Mouse (Mus musculus) embryonic facial prominence, embryonic 14.5 days (tissue): ENCODE data around the gene Sdk2. TPM values are rescaled to one million over a fixed set of nuclear protein-coding genes. Genes with fewer than 3 reads are reported as not detected.

Experiments used
- ATAC-seq: fragments of 200-750 bp; cut with Nextera tagmentation; 2 replicates; pipeline ENCODE4 v1.8.0; 2017; ENCODE audit warnings: low read depth, moderate number of reproducible peaks, moderate TSS enrichment
- DNase-seq: peaks from one replicate; pipeline ENCODE4 v3.0.0-alpha.2; 2015; ENCODE audit warnings: low spot score
- H3K27ac ChIP-seq: fragments of 300-500 bp; sonication (generic); replicated peaks from 2 replicates; pipeline ENCODE4 v1.5.1; 2014; ENCODE audit warnings: low read depth, mild to moderate bottlenecking, low read length, moderate library complexity
- H3K27me3 ChIP-seq: fragments of 300-500 bp; sonication (generic); replicated peaks from 2 replicates; pipeline ENCODE4 v1.6.1; 2014; ENCODE audit warnings: low read length; ENCODE audit not compliant: control insufficient read depth, insufficient read depth
- H3K36me3 ChIP-seq: fragments of 300-500 bp; sonication (generic); 2 replicates; pipeline ENCODE4 v1.6.1; 2014; ENCODE audit warnings: low read length, mixed read lengths; ENCODE audit not compliant: control insufficient read depth, insufficient read depth
- H3K4me1 ChIP-seq: fragments of 300-500 bp; sonication (generic); 2 replicates; pipeline ENCODE4 v1.6.1; 2014; ENCODE audit warnings: antibody characterized with exemption, low read length; ENCODE audit not compliant: control insufficient read depth, insufficient read depth
- H3K4me2 ChIP-seq: fragments of 300-500 bp; sonication (generic); 2 replicates; pipeline ENCODE4 v1.6.1; 2014; ENCODE audit warnings: low read depth, mild to moderate bottlenecking, low read length, moderate library complexity, mixed read lengths
- H3K4me3 ChIP-seq: fragments of 300-500 bp; sonication (generic); 2 replicates; pipeline ENCODE4 v1.5.1; 2014; ENCODE audit warnings: low read depth, mild to moderate bottlenecking, low read length
- H3K9ac ChIP-seq: fragments of 300-500 bp; sonication (generic); 2 replicates; pipeline ENCODE4 v1.6.1; 2014; ENCODE audit warnings: low read depth, mild to moderate bottlenecking, low read length, moderate library complexity, mixed read lengths
- H3K9me3 ChIP-seq: fragments of 300-500 bp; sonication (generic); 2 replicates; pipeline ENCODE4 v1.6.1; 2016; ENCODE audit warnings: low read length; ENCODE audit not compliant: control insufficient read depth
- WGBS: fragments of 180-500 bp; shearing (Covaris S2); extraction: QIAGEN DNeasy Blood & Tissue Kit; methylation state at CpG from one replicate; pipeline ENCODE4 v1.1.7; 2014; 5-methylcytosine and 5-hydroxymethylcytosine counted together
- polyA plus RNA-seq: library from polyadenylated mRNA; unstranded; fragments of >200 nt; fragmentation: Nextera tagmentation; extraction: Ambion mirVana; gene quantifications from 2 replicates; pipeline ENCODE4 v1.2.1, GENCODE M21; 2014

Sdk2 gene
- polyA plus RNA-seq, 1 experiment from 2014 or later = 6.3 TPM

DNA sequence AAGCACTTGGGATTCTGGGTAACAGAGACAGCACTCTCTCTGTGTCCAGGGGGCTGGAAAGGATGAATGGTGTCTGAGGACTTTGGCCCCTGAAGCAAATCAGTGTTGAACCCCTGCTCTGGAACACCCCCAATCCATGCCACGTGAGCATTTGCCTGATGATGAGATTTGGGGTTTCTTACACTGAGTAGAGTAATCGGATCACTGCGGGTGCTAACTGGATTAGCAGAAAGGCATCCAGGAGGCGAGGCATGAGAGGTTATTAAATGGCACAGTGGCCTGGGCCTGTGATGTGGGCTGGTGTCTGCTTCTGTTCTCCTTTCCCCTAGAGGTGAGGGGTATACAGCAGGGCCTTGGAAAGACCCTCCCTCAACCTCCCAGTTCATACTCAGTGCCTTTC, 44.7 kb downstream of the Sdk2 start:
- H3K4me2 ChIP-seq = no peak overlapping the region
- no peak overlapping the region for H3K4me3 ChIP-seq
- ATAC-seq = peak; percentile 19; the same call in 1 of the 2 replicates
- peaks cover 15% of the 10 kb centered on the region; the same call in 1 of the 2 replicates for H3K4me1 ChIP-seq
- 74% methylated on average over 4 of the region's 4 CpGs for WGBS
- no peak overlapping the region for H3K9ac ChIP-seq
- no peaks in the 10 kb centered on the region for H3K36me3 ChIP-seq
- H3K9me3 ChIP-seq = no peaks in the 10 kb centered on the region
- no peak overlapping the region for H3K27ac ChIP-seq
- no peaks in the 10 kb centered on the region; the same call in 1 of the 2 replicates for H3K27me3 ChIP-seq
- no peak for DNase-seq

- WGBS = 27% methylated on average over 11 of the region's 11 CpGs
- Histone ChIP-seq H3K9me3 (no peaks in the 10 kb centered on the region), H3K27me3 (no peaks in the 10 kb centered on the region; the same call in none of the 2 replicates), H3K4me3 (no peak overlapping the region), H3K9ac (no peak overlapping the region), H3K4me1 (peaks cover 30% of the 10 kb centered on the region), H3K4me2 (no peak overlapping the region), H3K27ac (no peak overlapping the region), H3K36me3 (no peaks in the 10 kb centered on the region)
- no peak for ATAC-seq
- no peak for DNase-seq
Observed at GRCm38 (mm10) chr11:114019087-114019486, 47.8 kb downstream of the Sdk2 start.

DNA sequence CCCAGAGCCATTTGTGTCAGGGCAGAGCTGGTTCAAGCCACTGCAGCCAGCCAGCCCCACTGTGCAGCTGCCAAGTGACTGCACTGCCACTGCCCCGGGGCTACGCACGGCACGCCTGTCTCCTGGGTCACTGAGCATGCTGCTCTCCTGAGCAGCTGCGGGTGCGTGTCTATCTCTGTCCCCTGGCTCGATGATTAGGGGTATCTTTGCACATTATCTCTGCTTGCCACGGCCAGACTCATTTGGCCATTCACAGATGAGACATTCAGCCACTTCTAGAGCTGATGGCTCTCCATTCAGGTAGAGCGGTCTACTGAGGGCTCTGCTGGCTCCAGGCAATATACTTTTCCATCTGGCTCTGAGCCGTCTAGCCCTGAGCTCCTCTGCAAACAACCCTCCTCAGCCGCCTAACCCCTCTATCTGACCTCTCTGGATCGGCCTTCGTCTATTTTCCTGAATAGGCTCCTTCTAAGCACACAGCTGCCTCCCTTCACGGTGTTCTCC, 49.9 kb downstream of the Sdk2 start:
- Histone ChIP-seq H3K4me3 (no peak overlapping the region), H3K27me3 (no peaks in the 10 kb centered on the region; the same call in none of the 2 replicates), H3K4me1 (peaks cover 30% of the 10 kb centered on the region), H3K9me3 (no peaks in the 10 kb centered on the region), H3K27ac (no peak overlapping the region), H3K36me3 (no peaks in the 10 kb centered on the region), H3K9ac (no peak overlapping the region), H3K4me2 (no peak overlapping the region)
- DNase-seq (peak; percentile 65), ATAC-seq (peak; percentile 51; the same call in 1 of the 2 replicates)
- WGBS = 23% methylated on average over 14 of the region's 14 CpGs

GRCm38 (mm10) chr11:114016108-114016888, 50.5 kb downstream of the Sdk2 start:
- peak overlapping the region; percentile 18 for H3K4me2 ChIP-seq
- no peak overlapping the region for H3K27ac ChIP-seq
- WGBS = 22% methylated on average over 15 of the region's 15 CpGs
- 0 out of 2 replicates have a peak, but pooled peaks have one; percentile 7 for ATAC-seq
- no peak overlapping the region for H3K4me3 ChIP-seq
- no peak for DNase-seq
- peaks cover 30% of the 10 kb centered on the region for H3K4me1 ChIP-seq
- no peaks in the 10 kb centered on the region for H3K36me3 ChIP-seq
- no peaks in the 10 kb centered on the region for H3K9me3 ChIP-seq
- H3K27me3 ChIP-seq = no peaks in the 10 kb centered on the region; the same call in none of the 2 replicates
- no peak overlapping the region for H3K9ac ChIP-seq

GRCm38 (mm10) chr11:114011523-114011922, 55.3 kb downstream of the Sdk2 start:
- WGBS = 58% methylated on average over 9 of the region's 9 CpGs
- peaks cover 14% of the 10 kb centered on the region for H3K4me1 ChIP-seq
- H3K9ac ChIP-seq = no peak overlapping the region
- no peak overlapping the region for H3K4me2 ChIP-seq
- H3K27me3 ChIP-seq = no peaks in the 10 kb centered on the region; the same call in 1 of the 2 replicates
- H3K9me3 ChIP-seq = no peaks in the 10 kb centered on the region
- ATAC-seq (no peak; the same call in 1 of the 2 replicates), DNase-seq (no peak)
- H3K4me3 ChIP-seq = no peak overlapping the region
- no peaks in the 10 kb centered on the region for H3K36me3 ChIP-seq
- no peak overlapping the region for H3K27ac ChIP-seq

DNA sequence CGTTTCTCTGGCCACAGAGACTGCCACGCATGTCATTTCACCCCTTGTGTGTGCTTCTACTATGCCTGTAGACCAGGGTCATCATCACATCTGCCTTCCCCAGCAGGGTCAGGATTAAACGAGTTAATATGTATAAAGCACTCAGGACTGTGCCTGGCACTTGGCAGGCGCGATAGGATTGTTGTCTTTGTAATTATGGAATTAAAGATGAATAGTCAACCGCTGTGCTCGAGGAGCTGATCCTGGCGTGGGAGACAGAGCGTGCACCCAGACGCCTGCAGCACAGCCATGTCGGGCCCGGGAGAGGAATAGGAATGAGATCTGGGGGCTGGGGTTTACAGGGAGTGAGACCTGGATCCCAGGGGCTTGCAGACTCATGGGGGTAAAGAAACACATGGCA, 61.0 kb downstream of the Sdk2 start:
- WGBS = 37% methylated on average over 12 of the region's 12 CpGs

GRCm38 (mm10) chr11:114004651-114005050, 62.2 kb downstream of the Sdk2 start:
- Histone ChIP-seq H3K27ac (no peak overlapping the region), H3K27me3 (no peaks in the 10 kb centered on the region), H3K9me3 (no peaks in the 10 kb centered on the region), H3K4me1 (0 out of 2 replicates have a peak, but pooled peaks cover 2% of the 10 kb centered on the region), H3K9ac (no peak overlapping the region), H3K36me3 (no peaks in the 10 kb centered on the region), H3K4me2 (no peak overlapping the region), H3K4me3 (no peak overlapping the region)
- DNase-seq = no peak
- ATAC-seq = no peak
- WGBS = 94% methylated on average over 7 of the region's 7 CpGs

More for the DNA sequence above, 61.0 kb downstream of the Sdk2 start:
- DNase-seq (no peak), ATAC-seq (no peak)
- H3K27ac ChIP-seq = no peak overlapping the region
- no peaks in the 10 kb centered on the region for H3K9me3 ChIP-seq
- H3K36me3 ChIP-seq = no peaks in the 10 kb centered on the region
- no peak overlapping the region for H3K9ac ChIP-seq
- H3K4me1 ChIP-seq = 0 out of 2 replicates have a peak, but pooled peaks cover 2% of the 10 kb centered on the region
- no peak overlapping the region for H3K4me2 ChIP-seq
- no peaks in the 10 kb centered on the region for H3K27me3 ChIP-seq
- no peak overlapping the region for H3K4me3 ChIP-seq

- no peak for ATAC-seq
- no peaks in the 10 kb centered on the region for H3K9me3 ChIP-seq
Observed at GRCm38 (mm10) chr11:114003195-114003594, 63.7 kb downstream of the Sdk2 start.

More at GRCm38 (mm10) chr11:114003195-114003594, 63.7 kb downstream of the Sdk2 start:
- no peak overlapping the region for H3K4me3 ChIP-seq
- WGBS = 69% methylated on average over 3 of the region's 3 CpGs
- no peaks in the 10 kb centered on the region for H3K27me3 ChIP-seq
- no peaks in the 10 kb centered on the region for H3K36me3 ChIP-seq
- H3K9ac ChIP-seq = no peak overlapping the region
- H3K4me2 ChIP-seq = no peak overlapping the region
- no peak overlapping the region for H3K27ac ChIP-seq
- 0 out of 2 replicates have a peak, but pooled peaks cover 2% of the 10 kb centered on the region for H3K4me1 ChIP-seq
- no peak for DNase-seq
